Mouse (Mus musculus) neural tube, embryonic 11.5 days (tissue): ENCODE data around the gene Defb45. TPM values are rescaled to one million over a fixed set of nuclear protein-coding genes. Genes with fewer than 3 reads are reported as not detected.

ENCODE experiments used
- ATAC-seq: fragments of 200-750 bp; cut with Nextera tagmentation; 2 replicates; pipeline ENCODE4 v1.8.0; 2017; ENCODE audit warnings: moderate number of reproducible peaks, mild to moderate bottlenecking, moderate TSS enrichment, moderate library complexity; ENCODE audit not compliant: insufficient read depth, low FRiP score, low TSS enrichment
- DNase-seq: peaks from one replicate; pipeline ENCODE4 v3.0.0-alpha.2; 2015; ENCODE audit warnings: low spot score
- H3K27ac ChIP-seq: fragments of 300-500 bp; sonication (generic); 2 replicates; pipeline ENCODE4 v1.5.1; 2014; ENCODE audit warnings: low read depth, mild to moderate bottlenecking, low read length
- H3K27me3 ChIP-seq: fragments of 300-500 bp; sonication (generic); 2 replicates; pipeline ENCODE4 v1.6.1; 2014; ENCODE audit warnings: mild to moderate bottlenecking, low read length, mixed read lengths; ENCODE audit not compliant: control insufficient read depth, insufficient read depth
- H3K36me3 ChIP-seq: fragments of 300-500 bp; sonication (generic); 2 replicates; pipeline ENCODE4 v1.6.1; 2014; ENCODE audit warnings: mild to moderate bottlenecking, low read length, moderate library complexity, mixed read lengths; ENCODE audit not compliant: control insufficient read depth, insufficient read depth
- H3K4me1 ChIP-seq: fragments of 300-500 bp; sonication (generic); 2 replicates; pipeline ENCODE4 v1.6.1; 2014; ENCODE audit warnings: low read length, mixed read lengths; ENCODE audit not compliant: control insufficient read depth, insufficient read depth
- H3K4me2 ChIP-seq: fragments of 300-500 bp; sonication (generic); 2 replicates; pipeline ENCODE4 v1.6.1; 2014; ENCODE audit warnings: low read depth, mild to moderate bottlenecking, moderate library complexity
- H3K4me3 ChIP-seq: fragments of 300-500 bp; sonication (generic); 2 replicates; pipeline ENCODE4 v1.5.1; 2014; ENCODE audit warnings: low read depth, low read length
- H3K9ac ChIP-seq: fragments of 300-500 bp; sonication (generic); 2 replicates; pipeline ENCODE4 v1.6.1; 2014; ENCODE audit warnings: mild to moderate bottlenecking, low read length
- H3K9me3 ChIP-seq: fragments of 300-500 bp; sonication (generic); 2 replicates; pipeline ENCODE4 v1.6.1; 2016; ENCODE audit warnings: low read length; ENCODE audit not compliant: control insufficient read depth
- WGBS: fragments of 180-500 bp; shearing (Covaris S2); extraction: QIAGEN DNeasy Blood & Tissue Kit; methylation state at CpG from one replicate; pipeline ENCODE4 v1.1.7; 2014; 5-methylcytosine and 5-hydroxymethylcytosine counted together
- polyA plus RNA-seq: library from polyadenylated mRNA; unstranded; fragments of >200 nt; fragmentation: Nextera tagmentation; extraction: Ambion mirVana; gene quantifications from 2 replicates; pipeline ENCODE4 v1.2.1, GENCODE M21; 2014

Gene Defb45
- polyA plus RNA-seq, 1 experiment from 2014 or later: not detected

- ATAC-seq: no peak
- 77% methylated on average over 6 of the region's 6 CpGs for WGBS
- Histone ChIP-seq H3K4me3 (no peak overlapping the region), H3K4me2 (no peak overlapping the region), H3K27ac (no peak overlapping the region), H3K27me3 (no peaks in the 10 kb centered on the region), H3K9ac (no peak overlapping the region), H3K9me3 (no peaks in the 10 kb centered on the region), H3K36me3 (no peaks in the 10 kb centered on the region), H3K4me1 (no peaks in the 10 kb centered on the region)
- DNase-seq: no peak
Observed at GRCm38 (mm10) chr2:152600076-152600475, 877 bp upstream of the Defb45 start.

- Histone ChIP-seq H3K27ac (no peak overlapping the region), H3K9ac (no peak overlapping the region), H3K36me3 (no peaks in the 10 kb centered on the region), H3K4me3 (no peak overlapping the region), H3K4me1 (no peaks in the 10 kb centered on the region), H3K9me3 (no peaks in the 10 kb centered on the region), H3K27me3 (no peaks in the 10 kb centered on the region), H3K4me2 (no peak overlapping the region)
- ATAC-seq: no peak
- WGBS: 50% methylated on average over 6 of the region's 6 CpGs
- DNase-seq: no peak
Observed at GRCm38 (mm10) chr2:152589021-152589420, 10.2 kb downstream of the Defb45 start.

GRCm38 (mm10) chr2:152588450-152588849, 10.7 kb downstream of the Defb45 start:
- DNase-seq (no peak), ATAC-seq (no peak)
- Histone ChIP-seq H3K27me3 (no peaks in the 10 kb centered on the region), H3K27ac (no peak overlapping the region), H3K4me1 (no peaks in the 10 kb centered on the region), H3K9ac (no peak overlapping the region), H3K4me3 (no peak overlapping the region), H3K4me2 (no peak overlapping the region), H3K36me3 (no peaks in the 10 kb centered on the region), H3K9me3 (no peaks in the 10 kb centered on the region)
- 62% methylated on average over 2 of the region's 2 CpGs for WGBS

- H3K4me2 ChIP-seq: no peak overlapping the region
- H3K27me3 ChIP-seq: no peaks in the 10 kb centered on the region
- no peak overlapping the region for H3K9ac ChIP-seq
- no peak overlapping the region for H3K27ac ChIP-seq
- no peaks in the 10 kb centered on the region for H3K4me1 ChIP-seq
- H3K4me3 ChIP-seq: no peak overlapping the region
- no peaks in the 10 kb centered on the region for H3K36me3 ChIP-seq
- 72% methylated on average over 4 of the region's 4 CpGs for WGBS
- no peak for ATAC-seq
- no peak for DNase-seq
- no peaks in the 10 kb centered on the region for H3K9me3 ChIP-seq
Observed at GRCm38 (mm10) chr2:152586926-152587560, 12.2 kb downstream of the Defb45 start.

- no peak overlapping the region for H3K27ac ChIP-seq
- H3K4me1 ChIP-seq: no peaks in the 10 kb centered on the region
- no peak overlapping the region for H3K4me2 ChIP-seq
- H3K36me3 ChIP-seq: no peaks in the 10 kb centered on the region
- WGBS: 92% methylated on average over 11 of the region's 11 CpGs
- H3K4me3 ChIP-seq: no peak overlapping the region
- no peaks in the 10 kb centered on the region for H3K27me3 ChIP-seq
- no peaks in the 10 kb centered on the region for H3K9me3 ChIP-seq
- H3K9ac ChIP-seq: no peak overlapping the region
- ATAC-seq (no peak), DNase-seq (no peak)
Observed at GRCm38 (mm10) chr2:152580612-152581011, 18.6 kb downstream of the Defb45 start.

GRCm38 (mm10) chr2:152580107-152580506, 19.1 kb downstream of the Defb45 start, which contains the start of gene Defb19:
Gene Defb19 (minus strand): TSS chr2:152580312.
- H3K36me3 ChIP-seq: no peaks in the 10 kb centered on the region
- no peak for DNase-seq
- no peak within 1 kb of the TSS for H3K4me3 ChIP-seq
- no peak within 1 kb of the TSS for H3K4me2 ChIP-seq
- ATAC-seq: no peak
- 78% methylated on average over 7 of the region's 7 CpGs for WGBS
- H3K4me1 ChIP-seq: no peaks in the 10 kb centered on the region
- H3K9me3 ChIP-seq: no peaks in the 10 kb centered on the region
- H3K27ac ChIP-seq: no peak within 1 kb of the TSS
- no peak within 1 kb of the TSS for H3K9ac ChIP-seq
- H3K27me3 ChIP-seq: no peaks in the 10 kb centered on the region

GRCm38 (mm10) chr2:152573484-152573883, 25.7 kb downstream of the Defb45 start:
- Histone ChIP-seq H3K36me3 (no peaks in the 10 kb centered on the region), H3K27ac (no peak overlapping the region), H3K9me3 (no peaks in the 10 kb centered on the region), H3K27me3 (no peaks in the 10 kb centered on the region), H3K4me3 (no peak overlapping the region), H3K4me1 (no peaks in the 10 kb centered on the region), H3K4me2 (no peak overlapping the region), H3K9ac (no peak overlapping the region)
- DNase-seq (no peak), ATAC-seq (no peak)
- WGBS: 85% methylated on average over 8 of the region's 8 CpGs

GRCm38 (mm10) chr2:152572114-152572794, 26.9 kb downstream of the Defb45 start, which contains the start of gene Defb21:
Gene Defb21 (plus strand): TSS chr2:152572744.
- no peak within 1 kb of the TSS for H3K9ac ChIP-seq
- H3K4me1 ChIP-seq: no peaks in the 10 kb centered on the region
- no peak within 1 kb of the TSS for H3K4me2 ChIP-seq
- no peak within 1 kb of the TSS for H3K4me3 ChIP-seq
- WGBS: 61% methylated on average over 11 of the region's 11 CpGs
- H3K9me3 ChIP-seq: no peaks in the 10 kb centered on the region
- ATAC-seq (no peak), DNase-seq (no peak)
- H3K27me3 ChIP-seq: no peaks in the 10 kb centered on the region
- no peaks in the 10 kb centered on the region for H3K36me3 ChIP-seq
- H3K27ac ChIP-seq: no peak within 1 kb of the TSS

GRCm38 (mm10) chr2:152570313-152570712, 28.9 kb downstream of the Defb45 start:
- Histone ChIP-seq H3K4me2 (no peak overlapping the region), H3K9ac (no peak overlapping the region), H3K36me3 (no peaks in the 10 kb centered on the region), H3K9me3 (no peaks in the 10 kb centered on the region), H3K4me3 (no peak overlapping the region), H3K27me3 (no peaks in the 10 kb centered on the region), H3K4me1 (no peaks in the 10 kb centered on the region), H3K27ac (no peak overlapping the region)
- DNase-seq (no peak), ATAC-seq (no peak)
- 81% methylated on average over 6 of the region's 6 CpGs for WGBS
